Mouse (Mus musculus): ENCODE results near the gene Sept11. TPM values are rescaled to one million over a fixed set of nuclear protein-coding genes. Genes with fewer than 3 reads are reported as not detected.

Sept11 gene
- polyA plus RNA-seq, 1 experiment, result 137 TPM

- no peak overlapping the region for H3K27ac ChIP-seq (ENCODE audit: insufficient read depth, low read length)
- TF ChIP-seq POLR2A (IDR thresholded peaks at IDR 0.05; ENCODE audit: extremely low read depth, insufficient read depth, low read length) (no peak), CTCF (IDR thresholded peaks at IDR 0.05; ENCODE audit: extremely low read depth, insufficient read depth, low read length) (no peak)
- no peak overlapping the region for H3K4me3 ChIP-seq (ENCODE audit: insufficient read depth, low read length)
- peaks cover 11% of the 10 kb centered on the region; the same call in 1 of the 2 replicates for H3K4me1 ChIP-seq (ENCODE audit: control insufficient read depth, insufficient read depth, low read length)
These were observed 31.0 kb downstream of the Sept11 start for GRCm38 (mm10) chr5:93124031-93124826.

DNA sequence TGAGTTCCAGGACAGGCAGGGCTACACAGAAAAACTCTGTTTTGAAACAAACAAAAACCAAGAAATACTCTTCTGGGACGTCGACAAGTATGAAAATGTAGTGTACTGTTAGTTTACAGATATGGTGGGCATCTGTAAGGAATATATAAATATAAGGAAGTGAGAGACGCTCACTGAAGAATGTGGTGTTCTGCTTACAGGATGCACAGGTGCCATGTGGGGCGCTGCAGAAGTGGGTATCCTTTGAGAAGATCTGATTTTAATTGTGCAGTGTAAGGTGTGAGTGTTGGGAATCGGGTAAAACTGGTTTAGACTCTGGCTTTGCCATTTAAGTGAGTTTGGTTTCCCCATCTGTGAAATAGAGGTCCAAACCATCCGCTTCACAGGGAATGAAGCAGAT lies 32.1 kb downstream of the Sept11 start:
- H3K4me3 ChIP-seq (ENCODE audit: insufficient read depth, low read length), result no peak overlapping the region
- H3K27ac ChIP-seq (ENCODE audit: insufficient read depth, low read length), result no peak overlapping the region
- peaks cover 14% of the 10 kb centered on the region; the same call in 1 of the 2 replicates for H3K4me1 ChIP-seq (ENCODE audit: control insufficient read depth, insufficient read depth, low read length)
- TF ChIP-seq POLR2A (IDR thresholded peaks at IDR 0.05; ENCODE audit: extremely low read depth, insufficient read depth, low read length) (no peak), CTCF (IDR thresholded peaks at IDR 0.05; ENCODE audit: extremely low read depth, insufficient read depth, low read length) (no peak)

- Histone ChIP-seq H3K4me1 (ENCODE audit: control insufficient read depth, insufficient read depth, low read length) (peaks cover 18% of the 10 kb centered on the region), H3K4me3 (ENCODE audit: insufficient read depth, low read length) (no peak overlapping the region), H3K27ac (ENCODE audit: insufficient read depth, low read length) (no peak overlapping the region)
- TF ChIP-seq CTCF (IDR thresholded peaks at IDR 0.05; ENCODE audit: extremely low read depth, insufficient read depth, low read length), result no peak
- no peak for TF ChIP-seq POLR2A (IDR thresholded peaks at IDR 0.05; ENCODE audit: extremely low read depth, insufficient read depth, low read length)
These were observed 33.1 kb downstream of the Sept11 start for GRCm38 (mm10) chr5:93126222-93126929.

DNA sequence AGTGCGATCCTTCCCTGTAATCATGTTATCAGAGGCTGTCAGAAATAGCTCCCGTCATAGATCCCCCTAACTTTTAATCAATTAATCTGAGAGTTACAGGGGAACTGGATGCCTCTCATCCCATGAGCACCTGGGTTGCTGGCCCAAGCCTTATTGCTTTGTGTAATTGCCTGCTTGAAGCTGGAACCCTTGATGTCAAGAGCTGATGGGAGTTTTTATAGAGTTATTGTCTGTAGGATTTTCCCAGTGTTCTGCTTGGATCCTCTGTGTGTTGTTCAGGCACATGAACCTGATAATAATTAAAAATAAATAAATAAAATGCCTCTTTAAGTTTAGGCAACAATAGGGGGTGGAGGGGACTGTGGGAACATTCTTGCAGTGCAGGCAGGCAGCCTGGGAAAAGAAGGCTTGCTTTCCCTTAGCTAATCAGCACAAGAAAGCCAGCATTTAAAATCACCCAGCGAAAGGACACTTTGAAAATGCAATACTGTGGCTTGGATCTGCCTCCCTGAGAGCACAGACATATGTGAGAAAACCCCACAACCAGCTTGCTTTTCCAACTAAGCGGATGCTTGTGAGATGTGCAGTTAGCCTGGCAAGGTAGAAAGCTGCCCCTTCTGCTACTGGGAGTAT lies 33.8 kb downstream of the Sept11 start:
- TF ChIP-seq POLR2A (IDR thresholded peaks at IDR 0.05; ENCODE audit: extremely low read depth, insufficient read depth, low read length) (no peak), CTCF (IDR thresholded peaks at IDR 0.05; ENCODE audit: extremely low read depth, insufficient read depth, low read length) (no peak)
- H3K4me3 ChIP-seq (ENCODE audit: insufficient read depth, low read length), result no peak overlapping the region
- H3K4me1 ChIP-seq (ENCODE audit: control insufficient read depth, insufficient read depth, low read length), result peaks cover 21% of the 10 kb centered on the region
- H3K27ac ChIP-seq (ENCODE audit: insufficient read depth, low read length), result no peak overlapping the region

GRCm38 (mm10) chr5:93127722-93128121 lies 34.5 kb downstream of the Sept11 start:
- TF ChIP-seq CTCF (IDR thresholded peaks at IDR 0.05; ENCODE audit: extremely low read depth, insufficient read depth, low read length) (no peak), POLR2A (IDR thresholded peaks at IDR 0.05; ENCODE audit: extremely low read depth, insufficient read depth, low read length) (no peak)
- H3K4me3 ChIP-seq (ENCODE audit: insufficient read depth, low read length), result no peak overlapping the region
- peaks cover 25% of the 10 kb centered on the region for H3K4me1 ChIP-seq (ENCODE audit: control insufficient read depth, insufficient read depth, low read length)
- peak overlapping the region; percentile 24; the same call in 1 of the 2 replicates for H3K27ac ChIP-seq (ENCODE audit: insufficient read depth, low read length)

DNA sequence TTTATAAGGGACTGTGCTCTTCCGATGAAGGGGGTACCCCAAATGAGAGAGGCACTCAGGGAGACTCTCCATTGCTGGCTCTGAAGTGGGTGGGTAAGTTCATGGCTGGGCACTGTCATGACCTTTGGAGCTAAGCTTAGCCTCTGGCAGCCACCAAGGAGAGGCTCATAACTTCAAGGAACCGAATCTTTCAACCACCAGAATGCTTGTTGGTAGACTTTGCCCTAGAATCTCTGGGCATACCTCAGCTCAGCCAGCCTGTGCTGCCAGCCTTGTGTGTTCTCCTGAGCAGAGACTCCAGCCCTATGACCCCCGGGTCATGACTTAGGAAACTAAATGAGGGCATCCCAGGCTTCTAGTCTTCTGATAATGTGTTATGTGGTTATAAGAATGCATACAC lies 35.5 kb downstream of the Sept11 start:
- no peak overlapping the region for H3K27ac ChIP-seq (ENCODE audit: insufficient read depth, low read length)
- no peak overlapping the region for H3K4me3 ChIP-seq (ENCODE audit: insufficient read depth, low read length)
- peaks cover 26% of the 10 kb centered on the region for H3K4me1 ChIP-seq (ENCODE audit: control insufficient read depth, insufficient read depth, low read length)
- TF ChIP-seq CTCF (IDR thresholded peaks at IDR 0.05; ENCODE audit: extremely low read depth, insufficient read depth, low read length) (no peak), POLR2A (IDR thresholded peaks at IDR 0.05; ENCODE audit: extremely low read depth, insufficient read depth, low read length) (no peak)

GRCm38 (mm10) chr5:93129953-93130352 lies 36.7 kb downstream of the Sept11 start:
- peaks cover 24% of the 10 kb centered on the region for H3K4me1 ChIP-seq (ENCODE audit: control insufficient read depth, insufficient read depth, low read length)
- H3K27ac ChIP-seq (ENCODE audit: insufficient read depth, low read length), result no peak overlapping the region
- TF ChIP-seq POLR2A (IDR thresholded peaks at IDR 0.05; ENCODE audit: extremely low read depth, insufficient read depth, low read length) (no peak), CTCF (IDR thresholded peaks at IDR 0.05; ENCODE audit: extremely low read depth, insufficient read depth, low read length) (no peak)
- H3K4me3 ChIP-seq (ENCODE audit: insufficient read depth, low read length), result no peak overlapping the region

DNA sequence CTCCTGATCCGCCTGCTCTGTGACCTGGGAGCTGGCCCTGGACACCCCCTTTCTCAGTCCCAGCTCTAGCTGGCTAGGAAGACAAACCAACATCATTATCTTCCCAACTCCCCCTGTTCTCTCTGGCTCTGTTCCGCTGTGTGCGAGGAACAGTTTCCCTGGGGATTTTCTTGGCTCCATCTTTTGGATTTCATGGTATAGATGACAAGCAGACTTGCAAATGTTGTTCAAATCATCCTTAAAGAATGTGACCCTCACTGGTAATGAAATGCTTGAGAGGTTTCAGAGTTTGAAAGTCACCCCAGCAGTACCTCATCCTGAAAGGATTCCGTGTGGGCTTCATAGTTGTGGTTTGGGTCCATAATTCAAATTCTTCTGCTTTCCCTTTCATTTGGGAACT lies 38.2 kb downstream of the Sept11 start:
- Histone ChIP-seq H3K4me3 (ENCODE audit: insufficient read depth, low read length) (no peak overlapping the region), H3K4me1 (ENCODE audit: control insufficient read depth, insufficient read depth, low read length) (peaks cover 27% of the 10 kb centered on the region), H3K27ac (ENCODE audit: insufficient read depth, low read length) (no peak overlapping the region)

DNA sequence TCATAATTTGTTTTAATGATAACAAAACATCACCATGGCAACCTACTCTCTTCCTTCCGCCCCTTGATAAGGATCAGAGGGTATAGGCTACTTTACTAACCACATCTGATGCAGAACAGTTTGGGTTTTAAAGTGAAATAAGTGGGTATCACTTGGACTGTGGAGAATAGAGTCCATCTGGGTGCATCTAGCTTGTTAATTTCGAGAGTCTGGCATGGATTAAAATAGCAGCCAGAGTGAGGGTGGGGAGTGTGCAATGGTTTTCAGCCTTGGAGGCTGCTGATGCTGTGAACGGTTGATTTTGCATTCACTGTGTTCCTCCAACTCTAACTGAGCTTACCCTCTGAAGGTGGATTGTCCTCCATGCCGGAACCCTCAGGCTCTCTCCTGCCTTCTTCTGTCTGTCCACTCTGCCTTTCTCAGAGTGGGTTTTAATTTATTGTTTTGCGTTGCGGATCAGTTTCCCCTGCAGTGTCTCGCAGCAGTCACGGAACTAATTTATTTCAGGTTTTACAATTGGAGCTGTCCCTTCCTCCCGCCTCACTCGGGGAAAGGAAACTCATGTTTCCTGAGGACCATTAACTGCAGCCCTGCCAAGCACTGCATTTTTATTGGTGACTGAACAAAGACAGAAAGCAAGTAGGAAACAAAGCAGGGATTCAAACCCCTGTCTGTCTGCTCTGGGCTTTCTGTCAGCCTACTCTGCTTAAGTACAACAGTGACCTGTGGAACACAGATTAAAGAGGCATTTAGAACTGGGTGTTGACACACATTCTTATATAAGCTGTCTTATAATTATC lies 40.4 kb downstream of the Sept11 start:
- peak overlapping the region; percentile 11; the same call in 1 of the 2 replicates for H3K27ac ChIP-seq (ENCODE audit: insufficient read depth, low read length)
- TF ChIP-seq POLR2A (IDR thresholded peaks at IDR 0.05; ENCODE audit: extremely low read depth, insufficient read depth, low read length) (no peak), CTCF (IDR thresholded peaks at IDR 0.05; ENCODE audit: extremely low read depth, insufficient read depth, low read length) (no peak)
- peaks cover 23% of the 10 kb centered on the region for H3K4me1 ChIP-seq (ENCODE audit: control insufficient read depth, insufficient read depth, low read length)
- H3K4me3 ChIP-seq (ENCODE audit: insufficient read depth, low read length), result no peak overlapping the region

More for the DNA sequence above, 38.2 kb downstream of the Sept11 start:
- TF ChIP-seq CTCF (IDR thresholded peaks at IDR 0.05; ENCODE audit: extremely low read depth, insufficient read depth, low read length), result no peak
- no peak for TF ChIP-seq POLR2A (IDR thresholded peaks at IDR 0.05; ENCODE audit: extremely low read depth, insufficient read depth, low read length)
